In genomic region chr14:118673501-118673900, GRCm38 (mm10) we compare ENCODE assay signal across 18 mouse cellular contexts. TPM values are rescaled to one million over a fixed set of nuclear protein-coding genes. Genes with fewer than 3 reads are reported as not detected.
DNase-seq lines count a peak whose midpoint lies in the region; ATAC-seq lines count a peak whose summit lies in the region.
"Had no signal": no experiment of that assay in that cellular context is flagged by ENCODE, and none has a peak within 500 bp of the region (broad histone marks: within the 10 kb centered on the region; RNA-seq: fewer than 3 reads in every experiment).

No protein-coding gene starts in this region.

- no peaks in the 10 kb centered on the region; the same call in 1 of the 2 replicates for H3K9me3 ChIP-seq in heart, embryonic 16.5 days (replicated peaks; ENCODE audit: control insufficient read depth, low read length)
- H3K9me3 ChIP-seq in limb, embryonic 13.5 days: no peaks in the 10 kb centered on the region
- no peaks in the 10 kb centered on the region for H3K9me3 ChIP-seq in hindbrain, embryonic 14.5 days (ENCODE audit: control insufficient read depth, low read length)
- H3K9me3 ChIP-seq: forebrain, embryonic 12.5 days; heart, embryonic 12.5 days; lung, embryonic 15.5 days; midbrain, embryonic 12.5 days; stomach, embryonic 15.5 days had no signal

- ATAC-seq in heart, embryonic 16.5 days (replicated peaks; ENCODE audit: extremely low read depth, insufficient read depth, low FRiP score): peak; percentile 34; the same call in 1 of the 2 replicates
- ATAC-seq in limb, embryonic 13.5 days (ENCODE audit: low FRiP score, low read depth): peak; percentile 51; the same call in 1 of the 2 replicates
- no peak for ATAC-seq in hindbrain, embryonic 14.5 days (ENCODE audit: low FRiP score)
- ATAC-seq: hindbrain, embryonic 16.5 days; Patski had no signal

- WGBS in heart, embryonic 16.5 days: 60% methylated on average over 6 of the region's 6 CpGs
- WGBS in limb, embryonic 13.5 days: 19% methylated on average over 6 of the region's 6 CpGs
- WGBS in hindbrain, embryonic 14.5 days: 69% methylated on average over 6 of the region's 6 CpGs

- H3K27me3 ChIP-seq in heart, embryonic 16.5 days (ENCODE audit: control insufficient read depth, insufficient read depth, low read length): no peaks in the 10 kb centered on the region
- H3K27me3 ChIP-seq in limb, embryonic 13.5 days: peaks cover 3% of the 10 kb centered on the region; the same call in 1 of the 2 replicates
- no peaks in the 10 kb centered on the region for H3K27me3 ChIP-seq in hindbrain, embryonic 14.5 days (ENCODE audit: control insufficient read depth, insufficient read depth, low read length)
- H3K27me3 ChIP-seq: forebrain, embryonic 12.5 days; lung, embryonic 15.5 days; midbrain, embryonic 12.5 days; Patski; stomach, embryonic 15.5 days had no signal

- H3K4me2 ChIP-seq in heart, embryonic 16.5 days (ENCODE audit: low read depth, low read length): no peak overlapping the region
- H3K4me2 ChIP-seq in limb, embryonic 13.5 days (replicated peaks): no peak overlapping the region
- no peak overlapping the region for H3K4me2 ChIP-seq in hindbrain, embryonic 14.5 days (replicated peaks)
- H3K4me2 ChIP-seq: forebrain, embryonic 12.5 days; heart, embryonic 12.5 days; lung, embryonic 15.5 days; midbrain, embryonic 12.5 days; stomach, embryonic 15.5 days had no signal

- intact Hi-C loops in heart, postnatal 36 days (cut with DNase I): no loop called here

- no peak overlapping the region for H3K27ac ChIP-seq in heart, embryonic 16.5 days (ENCODE audit: low read length)
- no peak overlapping the region for H3K27ac ChIP-seq in limb, embryonic 13.5 days
- H3K27ac ChIP-seq in hindbrain, embryonic 14.5 days: no peak overlapping the region
- H3K27ac ChIP-seq: forebrain, embryonic 12.5 days; lung, embryonic 15.5 days; midbrain, embryonic 12.5 days; stomach, embryonic 15.5 days had no signal

- no peak for DNase-seq in heart, postnatal 36 days
- DNase-seq in ZHBTc4 (ENCODE audit: low read depth, low spot score): peak; percentile 72
- peak; percentile 59 for DNase-seq in thymus, postnatal 14 days
- DNase-seq in hindbrain, embryonic 14.5 days (ENCODE audit: low spot score): no peak
- no peak for DNase-seq in testis, postnatal 10 days (ENCODE audit: low spot score)
- DNase-seq in adrenal gland, postnatal 14 days: no peak
- DNase-seq: cerebellum, adult 18-20 months; gastrocnemius, postnatal 10 days; kidney, postnatal 10 days had no signal

- H3K9ac ChIP-seq in heart, embryonic 16.5 days (ENCODE audit: low read length): no peak overlapping the region
- H3K9ac ChIP-seq in limb, embryonic 13.5 days: no peak overlapping the region
- no peak overlapping the region for H3K9ac ChIP-seq in hindbrain, embryonic 14.5 days
- H3K9ac ChIP-seq: forebrain, embryonic 12.5 days; heart, embryonic 12.5 days; lung, embryonic 15.5 days; midbrain, embryonic 12.5 days; stomach, embryonic 15.5 days had no signal

- H3K36me3 ChIP-seq in heart, embryonic 16.5 days (ENCODE audit: control insufficient read depth, insufficient read depth): no peaks in the 10 kb centered on the region
- H3K36me3 ChIP-seq in limb, embryonic 13.5 days: no peaks in the 10 kb centered on the region
- H3K36me3 ChIP-seq in hindbrain, embryonic 14.5 days (replicated peaks; ENCODE audit: control insufficient read depth, insufficient read depth): no peaks in the 10 kb centered on the region
- H3K36me3 ChIP-seq: forebrain, embryonic 12.5 days; heart, embryonic 12.5 days; lung, embryonic 15.5 days; midbrain, embryonic 12.5 days; stomach, embryonic 15.5 days had no signal

- no peak overlapping the region for H3K4me3 ChIP-seq in heart, embryonic 16.5 days (ENCODE audit: low read length)
- no peak overlapping the region for H3K4me3 ChIP-seq in limb, embryonic 13.5 days
- no peak overlapping the region for H3K4me3 ChIP-seq in hindbrain, embryonic 14.5 days (replicated peaks; ENCODE audit: low read length)
- H3K4me3 ChIP-seq: forebrain, embryonic 12.5 days; heart, embryonic 12.5 days; lung, embryonic 15.5 days; midbrain, embryonic 12.5 days; stomach, embryonic 15.5 days had no signal

- no peaks in the 10 kb centered on the region for H3K4me1 ChIP-seq in heart, embryonic 16.5 days (ENCODE audit: control insufficient read depth, insufficient read depth, low read length)
- peaks cover 28% of the 10 kb centered on the region for H3K4me1 ChIP-seq in limb, embryonic 13.5 days
- no peaks in the 10 kb centered on the region for H3K4me1 ChIP-seq in hindbrain, embryonic 14.5 days (replicated peaks; ENCODE audit: control insufficient read depth, insufficient read depth, low read length)
- H3K4me1 ChIP-seq: heart, embryonic 12.5 days; lung, embryonic 15.5 days had no signal

RNA-seq across cellular contexts. Expression of gene Abcc4, which starts 32.5 kb away (rescaled TPM):
- 1.6 and 2.2 TPM in 2 replicates for polyA plus RNA-seq in heart, embryonic 16.5 days (2015; fragmentation: Nextera tagmentation; extraction: Ambion mirVana)
- 1 to 10 TPM; 9.0 to 9.1 TPM for total RNA-seq in heart, postnatal 36 days (2021)
- 1.3 and 1.4 TPM in 2 replicates for polyA plus RNA-seq in limb, embryonic 13.5 days (2015; fragmentation: Nextera tagmentation; extraction: Ambion mirVana)
- polyA plus RNA-seq in hindbrain, embryonic 14.5 days (2014; fragmentation: Nextera tagmentation; extraction: Ambion mirVana): 2.6 TPM in 2 replicates
- total RNA-seq in adrenal gland, postnatal 14 days (2021): 9.4 and 10.4 TPM in 2 replicates

Comparison
In these comparisons a context has a peak if more than half of its experiments do, and no peak if none do; other contexts are left out.
1. DNase-seq: peak in ZHBTc4 (single experiment) and thymus, postnatal 14 days (single experiment); none in heart, postnatal 36 days (0 of 2), hindbrain, embryonic 14.5 days (single experiment), testis, postnatal 10 days (single experiment) and adrenal gland, postnatal 14 days (single experiment).